Mouse (Mus musculus): ENCODE measurements around the gene Them5. TPM values are rescaled to one million over a fixed set of nuclear protein-coding genes. Genes with fewer than 3 reads are reported as not detected.

Gene Them5
- total RNA-seq (2017) = not detected in 2 replicates

GRCm38 (mm10) chr3:94341959-94342422, at the start of gene Them5:
TSS of gene Them5 (plus strand) at chr3:94342099.
- ATAC-seq (replicated peaks; ENCODE audit: low read depth, poor library complexity, severe bottlenecking) = no peak

- ATAC-seq (replicated peaks; ENCODE audit: low read depth, poor library complexity, severe bottlenecking) = no peak
These were observed 36.4 kb upstream of the Them5 start for GRCm38 (mm10) chr3:94305457-94305856.

GRCm38 (mm10) chr3:94306975-94307374, 34.9 kb upstream of the Them5 start:
- no peak for ATAC-seq (replicated peaks; ENCODE audit: low read depth, poor library complexity, severe bottlenecking)

- peak; percentile 97 for ATAC-seq (replicated peaks; ENCODE audit: low read depth, poor library complexity, severe bottlenecking)
These were observed 32.1 kb upstream of the Them5 start, which contains the start of gene Them4 for GRCm38 (mm10) chr3:94309633-94310363. TSS of gene Them4 (plus strand) at chr3:94310089.

- no peak for ATAC-seq (replicated peaks; ENCODE audit: low read depth, poor library complexity, severe bottlenecking)
These were observed 31.4 kb upstream of the Them5 start for GRCm38 (mm10) chr3:94310491-94310890.

DNA sequence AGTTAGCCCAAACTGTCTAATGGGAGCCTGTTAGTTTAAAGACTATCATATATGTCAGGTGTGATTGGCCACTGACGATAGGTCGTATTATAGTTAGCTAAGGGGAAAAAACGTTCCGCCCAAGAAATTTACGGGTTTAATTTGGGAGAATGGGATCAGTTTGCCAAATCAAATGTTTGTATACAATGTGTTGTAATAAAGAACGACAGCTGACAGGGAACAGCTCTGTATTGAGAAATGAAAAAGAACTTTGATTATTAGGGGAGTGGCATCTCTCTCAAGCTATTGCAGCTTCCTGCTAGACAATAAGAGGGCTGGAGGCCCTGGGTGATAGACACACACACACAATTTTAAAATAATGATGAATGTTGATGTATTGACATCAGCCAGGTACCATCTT, 31.0 kb upstream of the Them5 start:
- ATAC-seq (replicated peaks; ENCODE audit: low read depth, poor library complexity, severe bottlenecking) = no peak

GRCm38 (mm10) chr3:94311376-94311775, 30.5 kb upstream of the Them5 start:
- no peak for ATAC-seq (replicated peaks; ENCODE audit: low read depth, poor library complexity, severe bottlenecking)

DNA sequence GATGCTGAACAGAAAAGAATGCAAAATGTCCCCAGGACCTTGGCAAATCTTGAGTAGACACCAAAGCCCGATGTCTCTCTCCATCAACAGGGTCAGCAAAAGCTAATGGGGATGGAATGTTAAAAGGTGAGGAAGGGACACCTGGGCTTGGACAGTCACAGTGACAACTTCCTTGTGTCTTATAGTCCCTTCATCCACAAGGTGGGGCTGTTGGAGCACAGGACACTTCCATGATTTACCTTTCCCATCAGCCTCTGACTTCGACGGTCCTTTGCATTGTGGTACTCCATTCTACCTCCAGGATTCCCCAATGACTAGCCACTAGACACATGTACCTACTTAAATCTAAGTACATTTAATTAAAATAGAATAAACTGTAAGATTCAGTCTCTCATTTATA, 13.2 kb upstream of the Them5 start:
- no peak for ATAC-seq (replicated peaks; ENCODE audit: low read depth, poor library complexity, severe bottlenecking)

- ATAC-seq (replicated peaks; ENCODE audit: low read depth, poor library complexity, severe bottlenecking) = peak; percentile 79
These were observed 7.5 kb upstream of the Them5 start for GRCm38 (mm10) chr3:94334442-94334841.

DNA sequence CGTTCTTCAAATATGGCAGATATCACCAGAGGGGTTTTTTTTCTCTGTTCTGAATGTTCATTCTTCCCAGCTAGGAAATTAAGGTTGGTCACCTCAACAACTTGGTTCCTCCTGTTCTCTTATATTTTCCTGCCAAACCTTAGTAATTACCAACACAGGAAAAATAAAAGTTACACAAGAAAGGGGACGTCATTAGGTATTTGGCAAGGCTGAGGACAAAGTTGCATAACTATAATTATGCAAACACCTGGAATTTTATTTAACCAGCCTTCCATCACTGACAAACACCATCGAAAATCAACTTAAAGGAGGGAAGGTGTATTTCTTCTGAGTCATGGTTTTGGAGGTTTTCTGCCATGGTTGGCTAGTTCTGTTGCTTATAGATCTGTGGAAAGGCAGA, 3.4 kb upstream of the Them5 start:
- no peak for ATAC-seq (replicated peaks; ENCODE audit: low read depth, poor library complexity, severe bottlenecking)

DNA sequence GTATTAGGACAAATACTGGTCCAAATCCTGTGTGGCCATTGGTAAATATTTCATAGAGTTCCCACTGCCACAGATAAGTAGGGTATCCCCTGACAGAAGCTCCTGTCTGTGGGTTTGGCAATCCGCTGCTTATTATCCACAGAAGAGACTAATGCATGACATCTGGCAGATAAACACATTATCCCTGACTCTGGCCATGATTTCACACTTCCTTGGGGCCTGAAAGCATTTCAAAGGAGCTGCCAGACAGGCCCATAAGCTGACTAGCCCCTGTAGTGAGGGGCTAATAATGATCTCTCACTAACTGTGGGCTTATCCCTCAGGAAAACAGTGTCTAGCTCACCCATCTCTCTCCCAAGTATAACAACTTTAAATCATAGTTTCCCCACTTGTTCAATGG, 653 bp downstream of the Them5 start:
- no peak for ATAC-seq (replicated peaks; ENCODE audit: low read depth, poor library complexity, severe bottlenecking)

DNA sequence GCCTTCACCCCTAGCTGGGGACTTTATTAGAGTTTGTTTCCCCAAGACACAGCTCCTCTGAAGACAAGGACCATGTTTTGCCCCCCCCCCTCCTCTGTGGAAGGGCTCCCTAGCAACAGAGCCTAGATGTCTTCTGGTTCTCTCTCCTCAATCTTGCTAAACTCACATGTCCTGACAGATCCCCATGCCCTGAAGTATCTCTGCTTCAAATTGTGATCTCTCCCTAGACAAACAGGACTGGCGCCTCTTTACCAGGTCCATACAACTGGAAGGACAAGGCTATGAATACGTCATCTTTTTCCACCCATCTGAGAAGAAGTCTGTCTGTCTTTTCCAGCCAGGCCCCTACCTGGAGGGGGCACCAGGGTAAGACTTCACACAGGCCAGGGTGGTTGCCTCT, 2.3 kb downstream of the Them5 start:
- ATAC-seq (replicated peaks; ENCODE audit: low read depth, poor library complexity, severe bottlenecking) = no peak

GRCm38 (mm10) chr3:94344897-94345296, 3.0 kb downstream of the Them5 start:
- ATAC-seq (replicated peaks; ENCODE audit: low read depth, poor library complexity, severe bottlenecking) = no peak

DNA sequence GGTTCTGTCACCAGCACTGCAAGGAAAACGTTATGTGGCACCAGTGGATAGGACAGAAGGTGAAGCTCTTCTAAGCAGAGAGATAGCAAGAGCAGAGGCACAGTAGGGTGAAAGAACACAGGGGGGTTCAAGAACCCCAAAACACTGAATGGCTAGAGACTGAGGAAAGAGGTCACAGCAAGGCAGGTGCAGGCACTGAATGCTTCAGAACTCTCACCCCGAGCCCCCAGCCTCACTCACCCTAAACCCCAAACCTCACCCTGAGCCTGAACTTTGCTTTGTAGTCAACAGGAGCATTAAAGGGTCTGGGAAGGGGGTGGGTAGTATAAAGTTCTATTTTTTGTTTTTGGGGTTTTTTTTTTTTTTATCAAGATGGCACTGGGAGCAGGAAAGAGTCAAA, 6.2 kb downstream of the Them5 start:
- ATAC-seq (replicated peaks; ENCODE audit: low read depth, poor library complexity, severe bottlenecking) = no peak

- no peak for ATAC-seq (replicated peaks; ENCODE audit: low read depth, poor library complexity, severe bottlenecking)
These were observed 18.9 kb downstream of the Them5 start for GRCm38 (mm10) chr3:94360812-94361211.

GRCm38 (mm10) chr3:94362138-94362537, 20.2 kb downstream of the Them5 start, which contains the start of gene C2cd4d:
TSS of gene C2cd4d (plus strand) at chr3:94362438.
- no peak for ATAC-seq (replicated peaks; ENCODE audit: low read depth, poor library complexity, severe bottlenecking)

- ATAC-seq (replicated peaks; ENCODE audit: low read depth, poor library complexity, severe bottlenecking) = peak; percentile 16; the same call in 1 of the 2 replicates
These were observed 21.6 kb downstream of the Them5 start for GRCm38 (mm10) chr3:94363291-94364153.

DNA sequence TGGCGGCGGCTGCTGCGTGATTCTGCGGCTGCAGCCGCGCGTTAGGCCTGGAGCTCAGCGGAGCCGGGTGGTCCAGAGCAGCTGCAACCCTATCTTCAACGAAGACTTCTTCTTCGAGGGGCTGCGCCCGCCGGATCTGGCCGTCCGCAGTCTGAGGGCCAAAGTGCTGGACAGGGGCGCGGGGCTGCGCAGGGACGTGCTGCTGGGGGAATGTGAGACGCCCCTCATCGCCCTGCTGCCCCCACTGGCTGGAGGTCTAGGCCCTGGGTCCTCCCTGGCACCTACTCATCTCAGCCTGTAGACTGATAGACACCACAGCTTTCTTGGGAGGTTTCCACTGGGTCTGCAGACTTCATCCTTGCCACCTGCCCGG, 22.2 kb downstream of the Them5 start:
- ATAC-seq (replicated peaks; ENCODE audit: low read depth, poor library complexity, severe bottlenecking) = no peak

DNA sequence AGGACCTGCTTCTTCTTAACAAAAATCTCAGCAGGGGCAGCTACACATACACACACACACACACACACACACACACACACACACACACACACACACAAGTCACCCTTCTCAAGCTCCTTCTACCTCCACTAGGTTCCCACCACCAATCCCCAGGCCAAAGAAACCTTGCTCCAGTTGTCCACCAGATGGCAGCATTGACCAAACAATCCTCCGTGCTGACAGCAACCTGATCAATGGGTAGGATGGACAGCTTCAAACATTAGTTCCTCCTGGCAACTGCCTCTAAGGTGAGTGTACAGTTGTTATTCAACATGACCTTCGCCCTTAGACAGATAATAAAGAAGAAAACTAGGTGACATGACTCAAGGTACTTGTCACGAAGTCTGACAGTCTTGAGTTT, 24.9 kb downstream of the Them5 start:
- peak; percentile 90 for ATAC-seq (replicated peaks; ENCODE audit: low read depth, poor library complexity, severe bottlenecking)

DNA sequence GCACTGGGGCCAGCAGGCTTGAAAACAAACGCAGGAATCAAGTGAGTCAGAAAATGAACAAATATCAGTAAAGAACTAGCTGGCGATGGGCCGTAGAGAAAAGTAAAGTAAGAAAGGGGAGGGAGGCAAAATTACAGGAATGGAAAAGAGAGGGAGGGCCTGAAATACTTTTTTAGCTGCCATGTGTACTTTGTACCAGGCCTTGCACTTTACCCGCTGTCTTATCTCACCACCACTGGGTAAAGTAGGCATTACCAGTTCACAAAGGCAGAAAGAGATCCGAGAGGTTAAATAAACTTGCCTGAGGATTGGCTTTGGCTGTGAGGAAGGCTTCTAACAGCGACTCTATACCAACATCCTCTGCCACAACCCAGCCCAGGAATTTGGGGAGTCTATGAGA, 25.6 kb downstream of the Them5 start:
- no peak for ATAC-seq (replicated peaks; ENCODE audit: low read depth, poor library complexity, severe bottlenecking)

DNA sequence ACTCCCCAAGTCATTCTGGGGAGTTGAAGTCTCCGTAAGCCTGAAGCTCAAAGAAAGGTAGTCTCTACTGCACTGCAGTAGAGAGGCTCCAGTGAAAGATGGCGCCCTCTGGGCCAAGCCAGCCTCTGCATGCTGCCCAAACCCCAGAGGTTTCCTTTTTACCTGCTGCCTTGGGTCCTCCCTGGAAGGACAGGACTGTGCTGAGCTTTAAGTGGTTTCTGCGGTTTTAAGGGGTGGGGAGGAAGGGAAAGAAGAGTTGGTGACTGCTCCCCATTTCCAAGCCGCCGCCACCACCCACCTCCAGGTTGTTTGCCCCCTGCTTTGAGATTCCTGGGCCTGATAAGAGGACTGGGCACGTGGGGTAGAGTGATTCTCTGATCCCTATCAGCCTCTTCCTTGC, 26.7 kb downstream of the Them5 start:
- ATAC-seq (replicated peaks; ENCODE audit: low read depth, poor library complexity, severe bottlenecking) = no peak

Data from common myeloid progenitor, adult 5-6 weeks (primary cell).